Mouse (Mus musculus): Measurements from ENCODE around the gene Ssbp3.

DNA sequence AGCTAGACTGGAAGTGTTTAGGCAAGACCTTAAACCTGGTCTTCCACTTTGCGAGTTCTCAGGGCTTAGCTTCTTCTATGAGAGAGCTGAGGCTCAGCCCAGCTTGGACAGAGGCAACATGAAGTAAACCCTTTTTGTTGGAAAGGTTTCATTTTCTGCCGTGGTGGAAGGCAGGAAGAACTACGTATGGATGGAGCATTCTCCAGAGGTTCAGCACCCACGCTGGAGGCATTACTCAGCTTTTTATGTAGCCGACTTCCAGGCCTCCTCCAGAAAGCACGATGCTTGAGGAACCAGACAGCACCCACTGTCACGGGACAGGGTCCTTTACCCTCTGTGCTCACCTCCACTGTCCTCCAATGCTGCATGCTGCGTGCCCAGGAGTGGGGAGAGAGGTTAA, 48.6 kb upstream of the Ssbp3 start:
- TF ChIP-seq POLR2A (IDR thresholded peaks at IDR 0.05; ENCODE audit: low read depth, low read length) (no peak), CTCF (IDR thresholded peaks at IDR 0.05; ENCODE audit: borderline replicate concordance, insufficient read depth, low read length) (no peak)
